Mouse (Mus musculus) adrenal gland, adult (tissue): ENCODE results near the gene Cma1.
A peak's percentile ranks its signal among the peaks of the same experiment; 100 is the strongest.
"Not testable (repeated sequence)": the region's sequence is repeated elsewhere in the genome, so short reads cannot be mapped to it uniquely, and the experiment has no call there.

Source experiments
- DNase-seq, 2 experiments: peaks; one replicate each; pipeline ENCODE4 v3.0.0; 2022 to 2023; ENCODE audit warnings: low spot score in 1 of 2; ENCODE audit not compliant: inconsistent age in 2 of 2

The Cma1 gene

DNA sequence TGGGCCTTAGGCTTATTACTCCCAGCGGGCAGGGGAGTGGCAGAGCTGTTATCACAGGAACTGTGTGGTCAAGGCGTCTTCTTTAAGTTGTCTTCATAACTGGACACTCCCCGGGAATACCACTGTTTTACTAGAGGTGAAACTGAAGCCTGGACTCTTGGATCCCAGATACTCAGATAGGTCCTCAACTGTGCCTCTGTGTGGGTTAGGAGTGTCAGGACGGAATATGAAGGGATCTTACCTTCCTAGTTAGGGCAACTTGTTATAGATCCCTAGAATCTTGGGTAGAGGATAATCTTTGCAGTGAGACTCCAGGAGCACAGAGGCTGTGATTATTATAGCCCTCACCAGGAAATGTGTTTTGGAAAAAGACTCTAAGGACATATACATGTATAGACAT lies at the start of gene Cma1:
Cma1 (minus strand) TSS at position 101 of the 400 bp plus-strand sequence.
- no peak for DNase-seq

- DNase-seq = not testable (repeated sequence)
Observed at GRCm38 (mm10) chr14:55987464-55987863, 43.0 kb upstream of the Cma1 start.

DNA sequence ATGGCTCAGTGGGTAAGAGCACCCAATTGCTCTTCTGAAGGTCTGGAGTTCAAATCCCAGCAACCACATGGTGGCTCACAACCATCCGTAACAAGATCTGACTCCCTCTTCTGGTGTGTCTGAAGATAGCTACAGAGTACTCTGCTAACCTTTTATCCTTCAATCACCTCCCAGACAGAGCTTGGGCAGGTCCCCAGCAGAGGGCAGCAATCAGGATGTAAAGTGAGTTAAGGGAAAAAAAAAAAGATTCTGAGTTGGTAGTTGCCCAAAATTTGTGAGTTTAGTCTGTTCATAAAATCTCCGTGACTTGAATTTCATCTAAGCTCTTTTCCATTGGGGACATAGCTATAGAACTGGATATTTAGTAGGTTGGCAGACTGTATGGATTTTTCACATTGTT lies 19.4 kb upstream of the Cma1 start:
- DNase-seq = not testable (repeated sequence)

- DNase-seq = no peak
Observed at GRCm38 (mm10) chr14:55963263-55963662, 18.8 kb upstream of the Cma1 start.

DNA sequence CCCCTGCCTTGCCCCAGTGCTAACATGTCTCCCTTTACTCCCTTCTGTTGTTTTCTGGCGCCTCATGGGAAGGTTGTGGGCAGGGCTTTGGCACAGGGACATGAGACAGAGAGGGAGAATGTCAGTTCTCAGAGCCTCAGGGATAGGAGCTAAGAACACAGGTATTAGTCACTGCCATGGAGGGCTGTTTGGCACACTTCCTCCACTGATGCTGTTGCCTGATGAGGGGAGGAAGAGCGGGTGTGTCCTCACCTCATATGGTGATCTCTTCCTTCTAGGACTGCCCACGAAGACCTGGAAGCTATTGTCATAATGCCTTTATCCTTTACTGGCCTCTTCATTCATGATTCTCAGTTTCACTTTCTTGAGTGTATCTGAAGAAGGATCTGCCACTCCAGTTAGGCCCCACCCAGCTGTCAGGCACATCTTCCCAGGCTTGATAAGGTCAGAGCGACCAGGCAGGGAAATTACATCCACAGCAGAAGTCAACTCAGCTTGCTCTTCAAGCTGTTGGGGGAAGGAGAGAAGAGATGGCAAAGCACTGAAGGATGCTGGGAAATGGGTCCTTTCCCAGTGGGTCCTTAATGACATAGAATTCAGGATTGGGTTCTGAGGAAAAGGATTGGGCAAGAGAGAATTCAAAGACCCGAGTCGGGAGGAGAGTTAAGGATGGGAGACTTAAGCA lies 6.0 kb upstream of the Cma1 start, which contains the start of gene Cma2:
Cma2 (plus strand) TSS at position 635 of the 685 bp plus-strand sequence.
- DNase-seq = no peak

DNA sequence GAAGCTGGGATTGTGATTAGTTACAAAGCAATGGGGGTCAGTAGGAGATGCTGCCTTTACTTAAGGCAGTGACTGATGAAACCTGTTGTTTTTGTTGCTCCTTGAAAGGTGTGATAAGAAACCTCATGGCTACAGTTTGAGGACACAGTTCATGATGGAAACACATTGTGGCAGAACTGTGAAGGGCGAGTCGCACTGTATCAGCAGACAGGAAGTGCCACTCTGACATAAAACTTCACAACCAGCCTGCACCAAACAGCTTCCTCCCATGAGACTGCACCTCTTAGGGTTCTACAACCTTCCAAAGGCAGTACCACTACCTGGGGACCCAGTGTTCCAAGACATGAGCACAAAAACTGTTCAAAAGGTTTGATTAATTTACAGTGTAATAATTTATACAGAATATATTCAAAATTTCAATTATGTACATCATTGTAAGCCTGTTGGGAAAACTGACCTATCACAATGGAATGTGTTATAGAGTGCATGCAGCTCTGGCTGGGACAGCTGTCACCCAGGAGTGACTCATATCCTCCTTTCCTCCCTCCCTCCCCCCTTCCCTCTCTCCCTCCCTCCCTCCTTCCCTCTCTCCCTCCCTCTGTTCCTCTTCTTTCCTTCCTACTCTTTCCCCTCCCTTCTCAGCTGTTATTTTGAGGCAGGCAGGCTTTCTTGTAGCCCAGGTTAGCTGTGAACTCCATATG lies 1.9 kb upstream of the Cma1 start:
- DNase-seq = no peak

GRCm38 (mm10) chr14:55943601-55944000 lies 874 bp downstream of the Cma1 start:
- DNase-seq = no peak

GRCm38 (mm10) chr14:55940070-55940800 lies 4.2 kb downstream of the Cma1 start:
- no peak for DNase-seq

DNA sequence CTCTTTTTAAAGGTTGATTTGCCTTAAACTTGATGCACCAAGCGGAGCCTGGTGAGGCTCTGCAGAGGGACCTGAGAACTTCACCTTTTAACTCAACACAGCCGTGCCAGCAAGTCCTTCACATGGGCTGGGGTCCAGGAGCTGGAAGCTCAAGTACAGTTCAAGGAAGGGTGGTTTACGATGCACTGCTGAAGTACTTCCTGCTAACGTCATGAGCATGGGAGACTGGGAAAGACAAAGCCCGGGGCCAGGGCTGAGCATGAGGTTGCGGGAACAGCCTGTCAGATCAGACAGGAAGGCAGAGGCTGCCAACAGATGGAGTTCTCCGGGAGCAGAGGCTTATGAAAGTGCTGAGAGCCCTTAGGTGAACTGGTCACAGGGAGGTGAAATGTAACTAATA lies 10.9 kb downstream of the Cma1 start:
- peak; percentile 8 to 25 for DNase-seq

DNA sequence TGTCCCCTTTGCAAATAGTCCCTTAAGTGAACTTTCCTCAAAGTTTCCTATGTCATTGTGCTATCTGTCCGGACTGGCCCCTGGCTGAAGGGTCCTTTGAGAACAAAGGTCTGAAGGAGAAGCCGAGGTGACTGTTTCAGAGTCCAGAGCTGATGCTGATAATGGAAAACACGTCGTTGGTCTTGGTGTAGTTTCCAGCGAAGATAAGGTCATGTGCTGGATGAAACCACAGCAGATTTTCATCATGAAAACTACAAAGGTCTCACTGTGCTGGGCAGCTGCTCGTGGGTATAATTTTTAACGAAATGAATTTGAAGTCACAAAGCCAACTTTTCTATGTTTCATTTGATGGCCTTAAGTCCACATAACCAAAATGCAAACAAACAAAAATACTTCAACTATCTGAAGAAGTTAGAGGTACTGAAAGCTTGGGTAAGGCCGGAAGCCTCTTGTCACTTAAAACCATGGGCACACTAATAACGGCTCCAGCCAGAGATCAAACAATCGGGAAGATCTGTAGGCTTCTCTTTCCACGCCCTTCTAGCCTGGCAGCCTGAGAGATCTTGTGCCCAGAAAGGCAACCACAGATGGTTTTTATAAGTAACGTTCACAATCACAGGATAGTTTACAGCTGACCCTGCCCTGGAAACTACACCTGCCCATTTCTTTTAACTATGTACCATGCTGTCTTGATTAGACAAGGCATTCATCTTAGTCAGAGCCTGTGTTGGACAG lies 15.0 kb downstream of the Cma1 start:
- DNase-seq = no peak

GRCm38 (mm10) chr14:55926847-55927246 lies 17.6 kb downstream of the Cma1 start:
- no peak for DNase-seq

- DNase-seq = no peak
Observed at GRCm38 (mm10) chr14:55922475-55923232, 21.8 kb downstream of the Cma1 start.

GRCm38 (mm10) chr14:55918240-55919082 lies 26.0 kb downstream of the Cma1 start:
- peak; percentile 62 to 91 for DNase-seq

GRCm38 (mm10) chr14:55913406-55913805 lies 31.1 kb downstream of the Cma1 start:
- no peak for DNase-seq

- DNase-seq = peak in 1 of 2 experiments; percentile 38
Observed at GRCm38 (mm10) chr14:55905518-55905917, 39.0 kb downstream of the Cma1 start.

DNA sequence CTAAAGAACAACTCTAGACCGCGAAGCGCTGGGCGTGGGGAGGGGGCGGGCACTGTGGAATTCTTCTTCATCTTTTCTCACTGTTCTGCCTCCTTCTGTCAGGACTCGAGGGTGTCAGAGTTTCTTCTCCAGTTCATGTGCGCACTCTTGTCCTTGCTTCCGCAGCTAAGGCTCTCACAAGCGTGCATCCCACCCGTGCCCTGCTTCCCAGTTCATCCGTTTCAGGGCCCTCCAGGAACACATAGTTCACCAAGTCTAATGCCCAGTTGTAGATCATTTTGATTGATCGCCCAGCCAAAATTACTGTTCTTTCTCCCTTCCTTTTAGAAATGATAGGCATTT lies 44.1 kb downstream of the Cma1 start:
- DNase-seq = no peak

GRCm38 (mm10) chr14:55899701-55900413 lies 44.6 kb downstream of the Cma1 start, which contains the start of gene Sdr39u1:
TSS of gene Sdr39u1 (minus strand) at chr14:55900293.
- DNase-seq = peak; percentile 89 to 94

DNA sequence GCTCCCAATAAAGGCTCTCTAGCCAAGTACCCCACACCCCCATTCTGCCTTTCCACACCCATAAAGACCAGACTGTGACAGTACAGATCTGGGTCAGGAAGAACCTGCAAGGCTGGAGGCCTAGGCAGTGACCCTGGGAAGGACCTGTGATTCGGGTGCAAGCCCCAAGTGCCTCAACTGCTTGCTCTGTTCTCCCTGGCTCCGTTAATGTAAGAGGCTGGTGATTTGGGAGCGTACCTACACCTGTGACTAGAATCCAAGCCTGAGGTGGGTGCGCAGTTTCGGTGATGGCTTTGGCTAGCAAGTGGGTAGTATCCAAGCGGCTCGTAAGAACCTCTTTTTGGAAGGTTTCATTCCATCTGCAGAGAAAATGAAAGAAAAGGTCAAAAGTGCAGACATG lies 45.5 kb downstream of the Cma1 start:
- DNase-seq = peak in 1 of 2 experiments; percentile 49

GRCm38 (mm10) chr14:55897671-55898070 lies 46.8 kb downstream of the Cma1 start:
- peak; percentile 18 to 60 for DNase-seq
